Mouse (Mus musculus): ENCODE results near the gene Lmna.

Gene Lmna

GRCm38 (mm10) chr3:88538271-88539145 is 28.8 kb upstream of the Lmna start:
- DNase-seq: no peak

GRCm38 (mm10) chr3:88537146-88537545 is 27.4 kb upstream of the Lmna start:
- DNase-seq: no peak

- peak; percentile 26 for DNase-seq
Observed at GRCm38 (mm10) chr3:88536103-88536930, 26.6 kb upstream of the Lmna start.

- no peak for DNase-seq
Observed at GRCm38 (mm10) chr3:88535527-88535926, 25.8 kb upstream of the Lmna start.

GRCm38 (mm10) chr3:88535005-88535404 is 25.2 kb upstream of the Lmna start:
- DNase-seq: no peak

GRCm38 (mm10) chr3:88533706-88534105 is 23.9 kb upstream of the Lmna start:
- DNase-seq: no peak

DNA sequence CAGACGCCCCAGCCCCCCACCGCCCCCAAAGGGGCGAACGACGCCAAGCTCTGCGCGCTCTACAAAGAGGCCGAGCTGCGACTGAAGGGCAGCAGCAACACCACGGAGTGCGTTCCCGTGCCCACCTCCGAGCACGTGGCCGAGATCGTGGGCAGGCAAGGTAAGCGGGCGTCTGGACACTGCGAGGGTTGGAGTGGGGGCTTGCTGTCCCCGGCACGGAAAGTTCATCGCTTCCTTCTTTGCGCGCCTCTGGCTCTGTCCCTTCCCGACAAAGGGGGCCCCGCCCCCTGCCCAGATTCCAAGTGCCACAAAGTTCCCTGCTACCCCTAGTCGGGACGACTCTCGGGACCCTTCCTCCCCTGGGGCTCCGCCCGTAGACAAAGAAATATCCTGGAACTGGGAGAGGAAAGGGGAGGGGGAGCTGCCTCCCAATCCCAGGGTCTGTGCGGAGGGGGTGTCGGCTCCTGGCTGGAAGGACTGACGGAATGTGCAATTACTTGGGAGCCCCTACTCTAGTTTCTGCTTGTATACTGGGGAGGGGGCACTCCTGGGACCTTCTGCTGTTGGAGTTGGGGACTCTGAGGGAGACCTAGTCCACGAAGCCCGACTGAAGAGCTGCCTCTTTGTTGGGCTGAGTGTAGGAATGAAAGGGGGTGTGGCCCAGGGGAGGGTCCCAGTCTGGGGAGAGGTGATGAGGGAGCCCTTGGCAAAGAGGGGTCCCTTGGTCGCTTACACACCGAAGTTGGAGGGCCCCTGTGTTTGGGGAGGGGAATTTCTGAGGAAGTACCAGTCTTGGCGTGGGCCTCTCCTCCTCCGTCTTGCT is 23.1 kb upstream of the Lmna start:
- peak; percentile 54 for DNase-seq

- DNase-seq: no peak
Observed at GRCm38 (mm10) chr3:88532299-88532674, 22.5 kb upstream of the Lmna start, which contains the start of gene Mex3a. TSS of gene Mex3a (plus strand) at chr3:88532395.

DNA sequence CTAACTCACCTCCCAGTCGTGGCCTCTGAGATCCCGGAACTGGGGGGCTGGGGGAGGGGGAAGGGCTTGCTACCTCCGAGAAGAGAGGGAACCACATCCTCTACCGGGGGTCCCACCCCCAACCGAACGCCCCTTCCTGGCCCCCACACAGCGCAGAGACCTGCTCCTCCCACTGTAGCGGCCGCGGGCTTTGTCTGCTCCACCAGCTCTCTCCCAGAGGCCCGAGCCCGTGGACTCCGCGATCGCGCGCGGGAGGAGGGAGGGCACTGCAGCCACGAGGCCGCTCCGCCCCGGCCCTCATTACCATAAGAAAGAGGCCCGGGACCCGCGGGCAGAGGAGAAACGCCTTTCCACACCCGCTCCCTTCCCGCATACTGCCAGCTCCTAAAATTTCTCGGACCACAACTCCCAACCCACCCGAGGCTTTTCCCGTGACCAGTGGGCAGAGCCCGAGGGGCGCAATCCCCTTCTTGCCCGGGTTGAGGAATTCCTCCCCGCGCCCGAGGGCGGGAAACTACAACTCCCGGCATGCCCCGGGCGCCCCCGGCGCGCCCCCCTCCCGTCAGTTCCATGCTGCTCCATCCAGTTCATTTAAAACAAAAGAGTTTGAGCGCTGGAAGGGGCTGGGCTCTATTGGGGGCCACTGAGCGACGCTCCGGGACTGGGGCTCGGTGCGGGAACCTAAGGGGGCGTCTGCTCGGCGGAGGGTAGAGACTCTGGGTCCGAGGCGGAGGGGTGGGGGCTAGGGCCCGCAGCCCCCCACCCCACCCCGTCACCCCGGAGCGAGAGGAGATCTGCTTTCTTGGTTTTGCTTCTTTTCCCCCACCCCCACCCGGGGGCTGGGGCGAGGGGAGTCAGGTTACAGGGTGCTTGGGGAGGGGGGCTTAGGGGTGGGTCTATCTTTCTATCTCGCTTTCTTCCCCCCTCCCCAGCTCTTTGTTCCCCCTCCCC is 21.9 kb upstream of the Lmna start:
- DNase-seq: peak; percentile 97

- peak; percentile 28 for DNase-seq
Observed at GRCm38 (mm10) chr3:88530082-88530864, 20.5 kb upstream of the Lmna start.

- DNase-seq: no peak
Observed at GRCm38 (mm10) chr3:88529204-88530000, 19.6 kb upstream of the Lmna start.

DNA sequence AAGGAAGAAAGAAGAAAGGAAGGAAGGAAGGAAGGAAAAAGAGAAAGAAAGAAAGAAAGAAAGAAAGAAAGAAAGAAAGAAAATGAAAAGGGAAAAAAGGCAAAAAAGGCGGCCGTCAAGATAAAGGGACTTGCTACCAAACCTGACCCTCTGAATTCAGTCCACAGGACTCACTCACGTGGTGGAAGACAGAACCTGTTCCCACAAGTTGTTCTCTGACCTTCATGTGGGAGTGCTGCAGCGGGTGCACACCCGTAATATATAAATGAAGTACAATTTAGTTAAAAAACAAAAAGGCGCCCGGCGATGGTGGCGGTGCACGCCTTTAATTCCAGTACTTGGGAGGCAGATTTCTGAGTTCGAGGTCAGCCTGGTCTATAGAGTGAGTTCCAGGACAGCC is 18.9 kb upstream of the Lmna start:
- DNase-seq: no peak

DNA sequence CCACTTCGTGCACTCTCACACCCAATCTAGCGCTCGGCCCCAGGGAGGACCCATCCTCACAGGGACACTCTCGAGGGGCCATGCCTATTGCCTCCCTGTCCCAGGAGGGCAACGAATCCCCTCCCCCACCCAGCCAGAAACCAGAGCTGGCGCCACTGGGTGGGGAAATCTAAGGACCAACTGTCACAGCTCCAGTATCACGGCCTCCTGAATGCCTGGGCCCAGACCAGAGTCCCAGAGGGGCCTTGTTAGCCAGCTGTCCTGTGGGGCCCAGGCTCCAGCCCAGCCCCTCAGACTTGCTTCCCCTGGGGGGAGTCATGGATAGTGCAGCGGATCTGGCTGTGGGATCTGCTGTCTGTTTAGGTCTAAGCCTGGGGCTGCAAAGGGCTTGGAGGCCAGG is 17.8 kb upstream of the Lmna start:
- DNase-seq: peak; percentile 23

GRCm38 (mm10) chr3:88526157-88527131 is 16.7 kb upstream of the Lmna start:
- peak; percentile 84 for DNase-seq

DNA sequence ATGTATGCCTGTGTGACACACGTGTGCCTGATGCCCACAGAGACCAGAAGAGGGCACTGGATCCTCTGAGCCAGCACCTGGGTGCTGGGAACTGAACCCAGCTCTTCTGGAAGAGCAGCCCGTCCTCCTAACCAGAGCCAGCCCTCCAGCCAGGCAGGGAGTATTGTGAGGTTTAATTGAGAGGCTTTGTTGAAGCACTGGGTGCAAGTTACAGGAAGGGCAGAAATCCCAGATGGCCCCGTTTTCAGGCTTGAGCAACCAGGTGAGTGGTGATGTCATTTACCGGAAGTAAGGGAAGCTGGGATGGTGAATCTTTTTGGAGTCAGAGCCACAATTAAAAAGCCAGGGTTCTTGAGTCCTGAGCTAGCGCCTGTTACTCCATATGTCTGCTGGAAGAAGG is 15.3 kb upstream of the Lmna start:
- no peak for DNase-seq

- no peak for DNase-seq
Observed at GRCm38 (mm10) chr3:88523027-88523426, 13.3 kb upstream of the Lmna start.

DNA sequence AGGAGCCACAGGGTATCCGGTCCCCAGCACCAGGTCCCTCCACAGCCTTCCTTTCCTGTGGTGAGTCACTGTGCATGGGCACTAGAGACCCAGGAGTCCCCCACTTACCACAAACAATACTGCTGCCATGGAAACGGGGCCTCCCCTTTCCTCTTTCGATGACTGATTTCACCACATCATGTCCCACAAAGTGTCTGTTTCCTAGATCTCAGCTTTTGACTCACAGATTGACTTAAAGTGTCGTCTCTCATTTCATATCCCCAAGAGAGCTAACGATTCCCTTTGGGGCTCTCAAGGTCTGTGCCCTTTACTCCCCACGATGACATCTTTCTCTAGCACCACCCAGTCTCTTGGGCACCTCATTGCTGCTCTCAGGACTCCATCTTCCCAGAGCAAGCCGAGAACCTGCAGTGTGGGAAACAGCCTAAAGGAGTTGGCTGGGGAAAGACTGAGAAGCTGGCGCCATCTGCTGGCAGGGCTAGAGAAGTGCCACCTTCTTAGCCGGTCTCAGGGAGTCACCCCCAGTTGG is 12.1 kb upstream of the Lmna start:
- peak; percentile 79 for DNase-seq

DNA sequence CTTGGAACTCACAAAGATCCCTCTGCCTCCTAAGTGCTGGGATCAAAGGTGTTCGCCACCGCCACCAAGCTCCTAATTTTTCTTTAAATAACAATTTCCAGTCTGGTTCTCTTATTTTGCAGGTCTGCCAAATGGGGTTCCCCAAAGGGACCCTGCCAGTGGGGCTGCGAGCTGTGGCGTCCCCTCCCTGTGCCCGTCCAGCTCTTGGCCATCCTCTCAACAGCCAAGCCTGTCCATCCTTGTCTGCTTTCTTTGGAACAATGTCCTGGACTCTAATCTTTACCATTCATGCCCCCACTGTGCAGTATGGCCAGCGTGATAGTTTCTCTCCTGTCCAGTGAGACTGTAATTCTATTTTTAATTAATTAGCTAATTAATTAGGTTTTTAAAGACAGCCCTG is 11.4 kb upstream of the Lmna start:
- no peak for DNase-seq

GRCm38 (mm10) chr3:88520078-88520477 is 10.3 kb upstream of the Lmna start:
- no peak for DNase-seq
